ENCODE assay signal across 9 mouse cellular contexts in the genomic region with DNA sequence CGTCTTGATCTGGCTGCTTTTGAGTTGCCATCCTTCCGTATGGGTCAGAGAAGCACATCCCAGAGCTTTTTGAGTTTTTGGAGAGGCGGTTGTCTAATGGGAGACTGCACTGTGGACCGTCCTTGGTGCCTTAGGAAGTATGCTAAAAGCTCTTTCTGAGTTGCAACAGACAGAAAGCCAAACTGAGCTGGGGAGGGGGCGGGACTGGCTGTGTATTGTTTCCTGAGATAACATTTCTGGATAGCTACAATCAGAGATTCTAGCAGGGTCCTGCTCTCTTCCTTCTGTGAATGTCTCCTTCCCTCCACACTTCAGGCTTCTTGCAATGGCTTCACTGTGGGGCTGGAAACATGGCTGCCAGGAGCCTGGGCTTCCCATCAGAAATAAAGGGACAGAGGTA. TPM values are rescaled to one million over a fixed set of nuclear protein-coding genes. Genes with fewer than 3 reads are reported as not detected.
A peak's percentile ranks its signal among the peaks of the same experiment; 100 is the strongest.
DNase-seq lines count a peak whose midpoint lies in the region; ATAC-seq and TF ChIP-seq lines count a peak whose summit lies in the region.
"Had no signal": no experiment of that assay in that cellular context is flagged by ENCODE, and none has a peak within 500 bp of the region (broad histone marks: within the 10 kb centered on the region; RNA-seq: fewer than 3 reads in every experiment).

No protein-coding gene starts in this region.

- H3K4me2 ChIP-seq in lung, embryonic 14.5 days = peak overlapping the region; percentile 52
- 0 out of 2 replicates have a peak overlapping the region, but pooled peaks have one; percentile 26 for H3K4me2 ChIP-seq in liver, embryonic 16.5 days (ENCODE audit: low read depth, low read length)

- peak overlapping the region; percentile 76 for H3K27ac ChIP-seq in gastrocnemius, adult 2 months
- H3K27ac ChIP-seq in lung, embryonic 14.5 days (ENCODE audit: low read depth) = peak overlapping the region; percentile 79
- H3K27ac ChIP-seq in liver, embryonic 16.5 days (ENCODE audit: low read length) = no peak overlapping the region

- no peak for TF ChIP-seq CTCF in gastrocnemius, adult 2 months (IDR thresholded peaks at IDR 0.05)
- no peak for TF ChIP-seq CTCF in lung, embryonic 14.5 days (IDR thresholded peaks at IDR 0.05; ENCODE audit: low read depth)

- H3K9ac ChIP-seq in lung, embryonic 14.5 days = no peak overlapping the region
- H3K9ac ChIP-seq in liver, embryonic 16.5 days (ENCODE audit: low read depth, low read length) = no peak overlapping the region

- H3K27me3 ChIP-seq in lung, embryonic 14.5 days (ENCODE audit: insufficient read depth, low read length) = no peaks in the 10 kb centered on the region
- H3K27me3 ChIP-seq in liver, embryonic 16.5 days (ENCODE audit: control insufficient read depth, insufficient read depth, low read depth, low read length) = no peaks in the 10 kb centered on the region

- H3K9me3 ChIP-seq in lung, embryonic 14.5 days (ENCODE audit: low read depth, low read length) = no peaks in the 10 kb centered on the region
- no peaks in the 10 kb centered on the region for H3K9me3 ChIP-seq in liver, embryonic 16.5 days (replicated peaks; ENCODE audit: control insufficient read depth, low read length)

- H3K36me3 ChIP-seq in lung, embryonic 14.5 days (ENCODE audit: insufficient read depth) = no peaks in the 10 kb centered on the region
- H3K36me3 ChIP-seq in liver, embryonic 16.5 days (ENCODE audit: control insufficient read depth, insufficient read depth) = no peaks in the 10 kb centered on the region

- intact Hi-C loops in gastrocnemius, adult 2 months (cut with DNase I) = no loop called here
- intact Hi-C loops in gastrocnemius, postnatal 36 days (cut with DNase I) = no loop called here

- peak overlapping the region; percentile 50 for H3K4me3 ChIP-seq in gastrocnemius, adult 2 months
- H3K4me3 ChIP-seq in lung, embryonic 14.5 days (ENCODE audit: low read depth, low read length) = no peak overlapping the region
- H3K4me3 ChIP-seq in liver, embryonic 16.5 days (ENCODE audit: low read depth, low read length) = no peak overlapping the region

- DNase-seq in gastrocnemius, adult 2 months = no peak
- no peak for DNase-seq in gastrocnemius, postnatal 36 days
- DNase-seq in lung, embryonic 14.5 days = no peak
- DNase-seq in lung, adult 18-20 months = no peak
- no peak for DNase-seq in ovary, adult 18-20 months (ENCODE audit: low spot score)
- DNase-seq in spleen, adult 18-20 months = no peak

- ATAC-seq in lung, embryonic 14.5 days (ENCODE audit: insufficient read depth) = peak; percentile 22; the same call in 1 of the 2 replicates
- 0 out of 2 replicates have a peak, but pooled peaks have one; percentile 18 for ATAC-seq in erythroid progenitor cell, adult 5-6 weeks (replicated peaks; ENCODE audit: low FRiP score, poor library complexity, severe bottlenecking)
- no peak for ATAC-seq in liver, embryonic 16.5 days (ENCODE audit: low read depth)

- WGBS in lung, embryonic 14.5 days = 50% methylated on average over 5 of the region's 5 CpGs
- WGBS in liver, embryonic 16.5 days (ENCODE audit: insufficient replicate concordance) = 38% methylated on average over 5 of the region's 5 CpGs

- H3K4me1 ChIP-seq in lung, embryonic 14.5 days (ENCODE audit: insufficient read depth) = peaks cover 30% of the 10 kb centered on the region
- H3K4me1 ChIP-seq in liver, embryonic 16.5 days (ENCODE audit: control insufficient read depth, low read depth, low read length) = peaks cover 16% of the 10 kb centered on the region

RNA-seq across cellular contexts. Expression of gene B4galt1, which starts 23.7 kb away (rescaled TPM):
- total RNA-seq in gastrocnemius, adult 2 months (2021) = 10 to 100 TPM; 30.5 to 42.2 TPM
- total RNA-seq in gastrocnemius, postnatal 36 days (2021) = 10 to 100 TPM; 28.1 to 29.9 TPM
- 64.4 and 66.5 TPM in 2 replicates for polyA plus RNA-seq in lung, embryonic 14.5 days (2014; fragmentation: Nextera tagmentation; extraction: Ambion mirVana)
- total RNA-seq in erythroid progenitor cell, adult 5-6 weeks (2015; ENCODE audit: low replicate concordance) = 49.4 and 49.9 TPM in 2 replicates
- total RNA-seq in erythroid progenitor cell, adult 5-6 weeks (2017; ENCODE audit: low replicate concordance) = 43.9 and 46.2 TPM in 2 replicates
- 29.7 and 32.6 TPM in 2 replicates for polyA plus RNA-seq in liver, embryonic 16.5 days (2015; fragmentation: Nextera tagmentation; extraction: Ambion mirVana)

RNA-seq across cellular contexts. Expression of gene Spink4, which starts 42.3 kb away (rescaled TPM):
- total RNA-seq in gastrocnemius, adult 2 months (2021) = not detected
- total RNA-seq in gastrocnemius, postnatal 36 days (2021) = not detected
- polyA plus RNA-seq in lung, embryonic 14.5 days (2014; fragmentation: Nextera tagmentation; extraction: Ambion mirVana) = 0.58 TPM in 1 of 2 replicates, not detected in the other
- not detected in 2 replicates for total RNA-seq in erythroid progenitor cell, adult 5-6 weeks (2015; ENCODE audit: low replicate concordance)
- total RNA-seq in erythroid progenitor cell, adult 5-6 weeks (2017; ENCODE audit: low replicate concordance) = not detected in 2 replicates
- polyA plus RNA-seq in liver, embryonic 16.5 days (2015; fragmentation: Nextera tagmentation; extraction: Ambion mirVana) = 0.90 and 2.9 TPM in 2 replicates
- total RNA-seq: left cerebral cortex, postnatal 36 days had no signal
